Mouse (Mus musculus): ENCODE results near the gene Olfr649. TPM values are rescaled to one million over a fixed set of nuclear protein-coding genes. Genes with fewer than 3 reads are reported as not detected.
A peak's percentile ranks its signal among the peaks of the same experiment; 100 is the strongest.

Gene Olfr649
- not detected in 2 replicates for polyA plus RNA-seq (2014; fragmentation: Nextera tagmentation; extraction: Ambion mirVana)

- Histone ChIP-seq H3K27ac (ENCODE audit: low read depth, low read length) (no peak within 1 kb of the TSS), H3K4me3 (ENCODE audit: low read length) (no peak within 1 kb of the TSS), H3K9me3 (ENCODE audit: control insufficient read depth, low read length) (no peaks in the 10 kb centered on the region), H3K4me1 (ENCODE audit: control insufficient read depth, insufficient read depth, low read length) (no peaks in the 10 kb centered on the region), H3K4me2 (replicated peaks; ENCODE audit: low read depth, low read length) (no peak within 1 kb of the TSS), H3K9ac (ENCODE audit: low read depth, low read length) (no peak within 1 kb of the TSS), H3K27me3 (ENCODE audit: control insufficient read depth, insufficient read depth, low read length) (no peaks in the 10 kb centered on the region), H3K36me3 (ENCODE audit: control insufficient read depth, insufficient read depth, low read length) (no peaks in the 10 kb centered on the region)
- no peak for ATAC-seq (ENCODE audit: low FRiP score, low TSS enrichment)
- WGBS = 80% methylated on average over 6 of the region's 6 CpGs
Observed at GRCm38 (mm10) chr7:104195885-104196284, at the start of gene Olfr649. Olfr649 (minus strand) TSS chr7:104195985.

- no peaks in the 10 kb centered on the region for H3K36me3 ChIP-seq (ENCODE audit: control insufficient read depth, insufficient read depth, low read length)
- H3K9me3 ChIP-seq (ENCODE audit: control insufficient read depth, low read length) = no peaks in the 10 kb centered on the region
- no peaks in the 10 kb centered on the region for H3K4me1 ChIP-seq (ENCODE audit: control insufficient read depth, insufficient read depth, low read length)
- ATAC-seq (ENCODE audit: low FRiP score, low TSS enrichment) = peak; percentile 94
- H3K4me2 ChIP-seq (replicated peaks; ENCODE audit: low read depth, low read length) = peak within 1 kb of the TSS; percentile 35
- H3K27ac ChIP-seq (ENCODE audit: low read depth, low read length) = no peak within 1 kb of the TSS; the same call in 1 of the 2 replicates
- H3K9ac ChIP-seq (ENCODE audit: low read depth, low read length) = peak within 1 kb of the TSS; percentile 43
- no peaks in the 10 kb centered on the region for H3K27me3 ChIP-seq (ENCODE audit: control insufficient read depth, insufficient read depth, low read length)
- H3K4me3 ChIP-seq (ENCODE audit: low read length) = peak within 1 kb of the TSS; percentile 37
- 6% methylated on average over 13 of the region's 13 CpGs for WGBS
Observed at GRCm38 (mm10) chr7:104244287-104245181, 48.7 kb upstream of the Olfr649 start, which contains the start of gene Trim34a. Trim34a (plus strand) TSS chr7:104244457.

DNA sequence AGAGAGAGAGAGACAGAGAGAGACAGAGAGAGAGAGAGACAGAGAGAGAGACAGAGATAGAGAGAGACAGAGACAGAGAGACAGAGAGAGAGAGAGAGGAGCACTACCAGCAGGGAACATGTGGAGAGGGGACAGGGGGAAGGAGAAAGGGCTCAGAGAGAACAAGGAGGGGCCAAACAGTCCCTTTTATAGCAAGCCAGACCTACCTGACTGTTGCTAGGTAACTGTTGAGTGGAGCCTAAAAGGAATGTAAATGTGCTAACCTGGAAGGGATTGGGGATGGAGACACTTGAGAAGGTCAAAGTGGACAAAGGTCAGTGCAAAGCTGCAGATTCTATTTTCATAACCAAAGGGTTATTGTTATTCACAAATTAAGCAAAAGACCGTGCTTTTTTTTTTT lies 47.8 kb upstream of the Olfr649 start:
- Histone ChIP-seq H3K9me3 (ENCODE audit: control insufficient read depth, low read length) (no peaks in the 10 kb centered on the region), H3K9ac (ENCODE audit: low read depth, low read length) (no peak overlapping the region), H3K4me2 (replicated peaks; ENCODE audit: low read depth, low read length) (no peak overlapping the region), H3K4me1 (ENCODE audit: control insufficient read depth, insufficient read depth, low read length) (no peaks in the 10 kb centered on the region), H3K36me3 (ENCODE audit: control insufficient read depth, insufficient read depth, low read length) (no peaks in the 10 kb centered on the region), H3K27me3 (ENCODE audit: control insufficient read depth, insufficient read depth, low read length) (no peaks in the 10 kb centered on the region), H3K4me3 (ENCODE audit: low read length) (no peak overlapping the region), H3K27ac (ENCODE audit: low read depth, low read length) (no peak overlapping the region)
- ATAC-seq (ENCODE audit: low FRiP score, low TSS enrichment) = no peak
- 56% methylated on average over 1 of the region's 1 CpGs for WGBS

DNA sequence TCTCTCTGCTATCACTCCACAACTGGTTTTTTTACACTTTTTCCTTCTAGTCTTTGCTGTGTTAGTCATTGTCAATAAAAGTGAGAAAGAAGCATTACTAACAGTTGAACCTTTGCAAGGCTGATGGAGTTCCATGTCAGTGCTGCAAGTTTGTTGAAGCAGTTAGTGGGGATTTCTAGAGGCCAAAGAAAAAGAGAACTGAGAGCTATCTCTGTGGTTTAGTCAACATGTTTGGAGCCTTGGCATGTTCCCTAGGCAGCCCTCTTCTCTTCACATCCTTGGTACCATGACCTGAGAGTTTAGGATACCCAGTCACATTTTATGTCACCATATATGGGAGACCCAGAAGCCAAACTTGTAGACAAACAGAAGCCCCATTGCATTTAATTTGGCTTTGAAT lies 45.1 kb upstream of the Olfr649 start:
- no peaks in the 10 kb centered on the region for H3K36me3 ChIP-seq (ENCODE audit: control insufficient read depth, insufficient read depth, low read length)
- no peak overlapping the region for H3K27ac ChIP-seq (ENCODE audit: low read depth, low read length)
- H3K4me1 ChIP-seq (ENCODE audit: control insufficient read depth, insufficient read depth, low read length) = no peaks in the 10 kb centered on the region
- no peak overlapping the region for H3K4me2 ChIP-seq (replicated peaks; ENCODE audit: low read depth, low read length)
- H3K9me3 ChIP-seq (ENCODE audit: control insufficient read depth, low read length) = no peaks in the 10 kb centered on the region
- no peak overlapping the region for H3K4me3 ChIP-seq (ENCODE audit: low read length)
- no peaks in the 10 kb centered on the region for H3K27me3 ChIP-seq (ENCODE audit: control insufficient read depth, insufficient read depth, low read length)
- ATAC-seq (ENCODE audit: low FRiP score, low TSS enrichment) = no peak
- no peak overlapping the region for H3K9ac ChIP-seq (ENCODE audit: low read depth, low read length)

GRCm38 (mm10) chr7:104231203-104231602 lies 35.4 kb upstream of the Olfr649 start:
- no peaks in the 10 kb centered on the region for H3K9me3 ChIP-seq (ENCODE audit: control insufficient read depth, low read length)
- no peaks in the 10 kb centered on the region for H3K4me1 ChIP-seq (ENCODE audit: control insufficient read depth, insufficient read depth, low read length)
- no peaks in the 10 kb centered on the region for H3K36me3 ChIP-seq (ENCODE audit: control insufficient read depth, insufficient read depth, low read length)
- WGBS = 42% methylated on average over 2 of the region's 2 CpGs
- H3K27ac ChIP-seq (ENCODE audit: low read depth, low read length) = no peak overlapping the region
- no peak overlapping the region for H3K4me2 ChIP-seq (replicated peaks; ENCODE audit: low read depth, low read length)
- no peak for ATAC-seq (ENCODE audit: low FRiP score, low TSS enrichment)
- no peak overlapping the region for H3K9ac ChIP-seq (ENCODE audit: low read depth, low read length)
- H3K4me3 ChIP-seq (ENCODE audit: low read length) = no peak overlapping the region
- no peaks in the 10 kb centered on the region for H3K27me3 ChIP-seq (ENCODE audit: control insufficient read depth, insufficient read depth, low read length)

DNA sequence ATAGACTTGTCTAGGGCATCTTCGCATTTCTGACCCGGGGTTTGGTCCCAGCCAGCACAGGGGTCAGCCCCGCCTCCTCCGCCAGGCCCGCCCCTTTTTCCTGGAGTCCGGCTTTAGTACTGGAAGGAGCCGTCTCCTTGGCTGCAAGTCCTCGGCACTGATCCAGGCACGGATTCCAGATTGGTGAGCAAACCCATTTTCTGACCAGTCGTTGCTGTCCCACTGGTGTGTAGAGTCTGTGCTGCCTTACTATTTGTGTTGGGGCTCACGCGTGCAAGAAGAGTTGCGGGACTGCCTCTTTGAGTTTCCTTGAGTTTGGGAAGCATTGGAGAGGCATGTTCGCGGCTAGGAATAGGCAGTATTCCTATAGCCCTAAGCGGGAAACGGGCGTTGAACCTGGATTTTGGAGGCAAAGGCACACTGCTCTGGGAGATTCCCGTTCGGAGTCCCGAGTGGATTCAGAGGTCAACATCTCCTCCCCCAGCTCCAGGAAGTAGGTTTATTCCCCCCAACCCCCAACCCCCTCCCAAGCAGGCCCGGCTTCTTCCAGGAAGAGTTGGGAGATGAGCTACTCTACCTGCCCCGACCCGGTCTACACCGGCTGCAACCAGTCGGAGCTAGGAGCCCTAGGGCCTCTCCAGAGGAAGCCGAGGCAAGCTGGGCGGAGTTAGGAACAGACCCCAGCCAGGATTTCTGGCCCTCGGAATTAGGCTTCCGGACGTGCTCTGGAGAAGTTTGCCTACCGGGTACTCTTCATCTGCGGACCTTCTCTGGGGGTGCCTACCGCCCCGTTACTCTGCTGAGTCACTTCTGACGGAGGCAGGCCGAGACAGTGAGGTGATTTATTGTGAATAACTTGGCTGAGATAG lies 23.1 kb upstream of the Olfr649 start, which contains the start of gene Trim6:
TSS of gene Trim6 (plus strand) at position 93 of the 869 bp plus-strand sequence.
- Histone ChIP-seq H3K27ac (ENCODE audit: low read depth, low read length) (no peak within 1 kb of the TSS), H3K9me3 (ENCODE audit: control insufficient read depth, low read length) (no peaks in the 10 kb centered on the region), H3K9ac (ENCODE audit: low read depth, low read length) (peak within 1 kb of the TSS; percentile 38), H3K4me2 (replicated peaks; ENCODE audit: low read depth, low read length) (peak within 1 kb of the TSS; percentile 60), H3K27me3 (ENCODE audit: control insufficient read depth, insufficient read depth, low read length) (no peaks in the 10 kb centered on the region), H3K4me3 (ENCODE audit: low read length) (peak within 1 kb of the TSS; percentile 44), H3K36me3 (ENCODE audit: control insufficient read depth, insufficient read depth, low read length) (no peaks in the 10 kb centered on the region), H3K4me1 (ENCODE audit: control insufficient read depth, insufficient read depth, low read length) (no peaks in the 10 kb centered on the region)
- whole genome bisulfite sequencing = 2% methylated on average over 37 of the region's 37 CpGs
- ATAC-seq (ENCODE audit: low FRiP score, low TSS enrichment) = peak; percentile 90

DNA sequence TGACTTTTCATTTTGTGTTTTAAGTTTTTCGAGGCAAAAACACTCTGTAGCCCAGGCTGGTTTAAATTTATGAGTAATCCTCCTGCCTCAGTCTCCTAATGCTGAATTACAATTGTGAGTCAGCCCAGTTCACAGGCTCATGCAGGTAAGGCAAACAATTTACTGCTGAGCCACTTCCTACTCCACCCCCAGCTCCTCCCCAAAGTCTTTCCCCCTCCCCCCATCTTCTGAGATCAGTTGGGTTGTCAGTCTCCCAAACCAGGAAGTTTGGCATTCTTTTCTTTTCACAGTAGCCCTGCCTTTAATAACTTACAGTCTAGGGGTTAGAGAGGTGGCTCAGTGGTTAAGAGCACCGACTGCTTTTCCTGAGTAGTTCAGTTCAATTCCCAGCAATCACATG lies 22.1 kb upstream of the Olfr649 start:
- no peak overlapping the region for H3K27ac ChIP-seq (ENCODE audit: low read depth, low read length)
- no peaks in the 10 kb centered on the region for H3K36me3 ChIP-seq (ENCODE audit: control insufficient read depth, insufficient read depth, low read length)
- no peak overlapping the region for H3K4me3 ChIP-seq (ENCODE audit: low read length)
- no peak overlapping the region for H3K9ac ChIP-seq (ENCODE audit: low read depth, low read length)
- H3K4me1 ChIP-seq (ENCODE audit: control insufficient read depth, insufficient read depth, low read length) = no peaks in the 10 kb centered on the region
- no peaks in the 10 kb centered on the region for H3K9me3 ChIP-seq (ENCODE audit: control insufficient read depth, low read length)
- H3K4me2 ChIP-seq (replicated peaks; ENCODE audit: low read depth, low read length) = no peak overlapping the region
- 62% methylated on average over 2 of the region's 2 CpGs for WGBS
- H3K27me3 ChIP-seq (ENCODE audit: control insufficient read depth, insufficient read depth, low read length) = no peaks in the 10 kb centered on the region
- no peak for ATAC-seq (ENCODE audit: low FRiP score, low TSS enrichment)

DNA sequence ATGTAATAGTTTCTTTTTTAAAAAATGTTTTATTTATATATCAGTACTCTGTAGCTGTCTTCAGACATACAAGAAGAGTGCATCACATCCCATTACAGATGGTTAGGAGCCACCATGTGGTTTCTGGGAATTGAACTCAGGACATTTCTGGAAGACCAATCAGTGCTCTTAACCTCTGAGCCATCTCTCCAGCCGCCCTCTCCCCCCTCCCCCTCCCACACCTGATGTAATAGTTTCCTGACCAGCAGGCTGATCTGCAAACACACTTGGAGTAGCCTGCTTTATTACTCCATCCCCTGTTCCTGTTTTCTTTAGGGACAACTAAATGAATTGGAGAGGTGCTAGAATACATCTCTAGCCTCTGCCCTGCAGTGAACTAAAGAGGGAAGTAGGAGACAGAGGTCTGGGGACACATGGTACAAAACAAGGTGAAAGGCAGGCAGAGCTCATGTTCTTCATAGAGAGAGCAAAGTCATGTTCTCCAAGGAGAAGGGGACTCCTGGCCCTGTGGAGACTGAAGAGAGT lies 20.3 kb upstream of the Olfr649 start:
- Histone ChIP-seq H3K4me3 (ENCODE audit: low read length) (no peak overlapping the region), H3K27ac (ENCODE audit: low read depth, low read length) (no peak overlapping the region), H3K4me1 (ENCODE audit: control insufficient read depth, insufficient read depth, low read length) (no peaks in the 10 kb centered on the region), H3K9ac (ENCODE audit: low read depth, low read length) (no peak overlapping the region), H3K36me3 (ENCODE audit: control insufficient read depth, insufficient read depth, low read length) (no peaks in the 10 kb centered on the region), H3K9me3 (ENCODE audit: control insufficient read depth, low read length) (no peaks in the 10 kb centered on the region), H3K27me3 (ENCODE audit: control insufficient read depth, insufficient read depth, low read length) (no peaks in the 10 kb centered on the region), H3K4me2 (replicated peaks; ENCODE audit: low read depth, low read length) (no peak overlapping the region)
- 43% methylated on average over 1 of the region's 1 CpGs for whole genome bisulfite sequencing
- no peak for ATAC-seq (ENCODE audit: low FRiP score, low TSS enrichment)
